Mouse (Mus musculus): ENCODE measurements around the gene Gm17606.

DNA sequence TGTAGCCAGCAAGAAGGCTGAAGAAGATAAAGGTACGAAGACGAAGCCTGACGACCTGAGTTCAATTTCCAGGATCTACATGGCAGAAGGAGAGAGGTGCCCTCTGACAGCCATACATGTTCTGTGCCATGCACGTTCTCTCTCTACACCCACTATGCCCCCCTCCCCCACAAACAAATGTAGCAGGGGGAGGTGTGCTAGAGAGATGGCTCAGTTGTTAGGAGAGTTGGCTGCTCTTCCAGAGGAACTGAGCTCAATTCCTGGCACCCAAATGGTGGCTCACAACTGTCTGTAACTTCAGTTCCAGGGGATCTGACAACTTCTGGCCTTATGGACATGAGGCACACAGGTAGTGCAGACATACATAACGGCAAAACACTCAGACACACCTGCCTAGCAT, 35.5 kb downstream of the Gm17606 start:
- TF ChIP-seq CTCF (conservative IDR thresholded peaks at IDR 0.05 in 1 of 2, IDR thresholded peaks at IDR 0.05 in 1 of 2; ENCODE audit: low read depth in 2 of 2, low read length in 2 of 2) (no peak), NELFE (IDR thresholded peaks at IDR 0.05; ENCODE audit: low read depth, low read length) (no peak), MXI1 (IDR thresholded peaks at IDR 0.05; ENCODE audit: low read depth, low read length) (no peak)

Measured in CH12.LX (cell line).